Mouse (Mus musculus): ENCODE data around the gene Gm35549. TPM values are rescaled to one million over a fixed set of nuclear protein-coding genes. Genes with fewer than 3 reads are reported as not detected.

Gene Gm35549
- 0.52 TPM for polyA plus RNA-seq (2017; shearing (Covaris generic))

GRCm38 (mm10) chr9:122843760-122844159, at the start of gene Gm35549:
Gene Gm35549 (minus strand): TSS chr9:122844035.

GRCm38 (mm10) chr9:122885385-122885784, 41.5 kb upstream of the Gm35549 start, which contains the start of gene Zkscan7:
Gene Zkscan7 (plus strand): TSS chr9:122885685.

GRCm38 (mm10) chr9:122865697-122866166, 21.9 kb upstream of the Gm35549 start, which contains the start of gene Zfp445:
Gene Zfp445 (minus strand): TSS chr9:122866006.

GRCm38 (mm10) chr9:122805053-122805844, 38.6 kb downstream of the Gm35549 start, which contains the start of gene Tcaim:
Gene Tcaim (plus strand): TSS chr9:122805539.

Other genes with a start within 250 kb of the Gm35549 start
- gene Topaz1, start 96.7 kb downstream of the Gm35549 start, polyA plus RNA-seq (2017; shearing (Covaris generic)): not detected
- gene Tcaim, start 38.5 kb downstream of the Gm35549 start, polyA plus RNA-seq (2017; shearing (Covaris generic)): 15.2 TPM
- 47.2 TPM for gene Zfp445, start 22.0 kb upstream of the Gm35549 start, polyA plus RNA-seq (2017; shearing (Covaris generic))
- gene Zkscan7, start 41.6 kb upstream of the Gm35549 start, polyA plus RNA-seq (2017; shearing (Covaris generic)): 2.5 TPM
- gene Zfp105, start 79.0 kb upstream of the Gm35549 start, polyA plus RNA-seq (2017; shearing (Covaris generic)): not detected
- gene 1110059G10Rik, start 107.0 kb upstream of the Gm35549 start, polyA plus RNA-seq (2017; shearing (Covaris generic)): 21.9 TPM
- 2.0 TPM for gene Kif15, start 107.0 kb upstream of the Gm35549 start, polyA plus RNA-seq (2017; shearing (Covaris generic))
- gene Tmem42, start 177.3 kb upstream of the Gm35549 start, polyA plus RNA-seq (2017; shearing (Covaris generic)): 28.0 TPM
- 0.46 TPM for gene Tgm4, start 190.7 kb upstream of the Gm35549 start, polyA plus RNA-seq (2017; shearing (Covaris generic))